Mouse (Mus musculus): Measurements from ENCODE around the gene Pth2.

GRCm38 (mm10) chr7:45183672-45184071 lies 2.9 kb downstream of the Pth2 start:
- TF ChIP-seq CTCF (IDR thresholded peaks at IDR 0.05; ENCODE audit: low read depth, low read length): no peak
- TF ChIP-seq POLR2A (IDR thresholded peaks at IDR 0.05; ENCODE audit: borderline replicate concordance, low read depth, low read length): no peak

Data from bone marrow macrophage, adult 2 months (primary cell).